Mouse (Mus musculus): ENCODE measurements around the gene Igfbp2. TPM values are rescaled to one million over a fixed set of nuclear protein-coding genes. Genes with fewer than 3 reads are reported as not detected.

The Igfbp2 gene
- total RNA-seq, 2 experiments from 2014 or later, result 1.1 to 1.3 TPM

Other genes starting within 250 kb of the Igfbp2 start
- 10 to 100 TPM; 25.6 to 26.2 TPM for gene Smarcal1, start 241.3 kb upstream of the Igfbp2 start, total RNA-seq (2021)
- gene Ankar, start 123.9 kb upstream of the Igfbp2 start, total RNA-seq (2021), result not detected
- 100 to 1,000 TPM; 632 to 681 TPM for gene Rpl37a, start 113.2 kb upstream of the Igfbp2 start, total RNA-seq (2021)
- gene Igfbp5, start 50.4 kb downstream of the Igfbp2 start, total RNA-seq (2021), result 100 to 1,000 TPM; 139 to 161 TPM
- gene Tnp1, start 191.4 kb downstream of the Igfbp2 start, total RNA-seq (2021), result not detected

Data from heart, postnatal 14 days (tissue).